Mouse (Mus musculus): ENCODE measurements at regions not wholly inside any gene's neighbourhood (a gene's known extent, or its start where the extent isn't known, plus 50 kb on each side); places are given as distances from the start of the nearest gene placed in this dataset.

DNA sequence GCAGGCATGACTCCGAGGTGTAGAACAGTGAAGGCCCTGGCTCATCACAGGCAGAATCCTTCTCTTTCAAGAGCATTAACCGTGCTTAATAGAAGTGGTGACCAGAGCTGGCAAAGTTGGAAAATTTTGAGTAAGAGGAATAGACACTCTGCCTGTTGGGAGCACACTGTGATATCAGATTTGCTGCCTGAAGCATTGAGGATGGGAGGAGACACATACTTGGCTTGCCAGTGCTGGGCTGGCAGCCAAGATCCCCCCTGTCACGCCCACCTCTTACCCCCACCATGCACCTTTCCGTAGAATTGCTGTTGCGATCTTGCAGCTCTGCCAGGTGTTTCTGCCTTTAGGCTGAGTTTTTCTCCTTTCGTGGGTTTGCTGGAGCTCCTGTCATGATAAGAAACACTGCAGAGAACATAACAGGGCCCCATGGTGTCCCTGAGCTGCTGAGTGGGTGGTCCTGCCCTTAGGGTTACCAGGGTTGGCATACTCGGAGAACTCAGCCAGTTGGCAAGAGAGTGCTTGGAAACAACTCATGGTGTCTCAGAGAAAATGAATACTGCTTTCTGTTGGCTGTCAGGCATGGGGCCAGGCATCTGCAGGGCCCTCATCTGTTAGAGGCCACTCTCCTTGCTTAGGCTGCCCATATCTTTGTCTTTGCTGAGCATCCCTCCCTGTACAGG lies 286.1 kb downstream of the Glrx3 start:
- 0 out of 2 replicates have a peak, but pooled peaks cover 2% of the 10 kb centered on the region for H3K4me1 ChIP-seq
- no peak overlapping the region for H3K4me3 ChIP-seq
- WGBS, result 76% methylated on average over 7 of the region's 7 CpGs
- H3K4me2 ChIP-seq (replicated peaks), result no peak overlapping the region
- H3K27ac ChIP-seq, result no peak overlapping the region
- no peaks in the 10 kb centered on the region for H3K27me3 ChIP-seq
- ATAC-seq (ENCODE audit: low FRiP score), result no peak
- no peaks in the 10 kb centered on the region for H3K36me3 ChIP-seq
- H3K9me3 ChIP-seq (replicated peaks), result no peaks in the 10 kb centered on the region
- H3K9ac ChIP-seq, result no peak overlapping the region

DNA sequence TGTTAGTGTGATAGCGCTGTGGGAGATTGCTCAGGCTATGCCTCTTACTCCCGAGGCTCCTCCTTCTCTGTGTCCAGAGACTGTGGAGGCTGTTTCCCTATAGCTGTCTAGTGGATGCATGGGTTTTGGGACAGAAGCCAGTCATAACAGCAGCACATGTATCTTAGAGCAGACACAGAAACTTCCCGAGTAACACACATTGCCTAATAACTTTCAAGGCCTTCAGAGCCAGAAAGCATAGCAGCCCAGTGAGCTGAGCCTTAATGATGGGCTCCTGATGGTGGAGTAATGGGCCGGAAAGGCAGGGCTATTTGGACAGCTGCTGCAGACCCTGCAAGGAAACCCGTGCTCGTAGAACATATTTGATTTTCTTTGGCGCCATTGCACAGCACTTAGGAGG lies 288.6 kb downstream of the Glrx3 start:
- no peaks in the 10 kb centered on the region for H3K27me3 ChIP-seq
- no peak overlapping the region for H3K9ac ChIP-seq
- no peak overlapping the region for H3K27ac ChIP-seq
- no peaks in the 10 kb centered on the region for H3K9me3 ChIP-seq (replicated peaks)
- 0 out of 2 replicates have a peak, but pooled peaks cover 2% of the 10 kb centered on the region for H3K4me1 ChIP-seq
- H3K4me2 ChIP-seq (replicated peaks), result no peak overlapping the region
- no peaks in the 10 kb centered on the region for H3K36me3 ChIP-seq
- WGBS, result 67% methylated on average over 7 of the region's 7 CpGs
- no peak for ATAC-seq (ENCODE audit: low FRiP score)
- H3K4me3 ChIP-seq, result no peak overlapping the region

DNA sequence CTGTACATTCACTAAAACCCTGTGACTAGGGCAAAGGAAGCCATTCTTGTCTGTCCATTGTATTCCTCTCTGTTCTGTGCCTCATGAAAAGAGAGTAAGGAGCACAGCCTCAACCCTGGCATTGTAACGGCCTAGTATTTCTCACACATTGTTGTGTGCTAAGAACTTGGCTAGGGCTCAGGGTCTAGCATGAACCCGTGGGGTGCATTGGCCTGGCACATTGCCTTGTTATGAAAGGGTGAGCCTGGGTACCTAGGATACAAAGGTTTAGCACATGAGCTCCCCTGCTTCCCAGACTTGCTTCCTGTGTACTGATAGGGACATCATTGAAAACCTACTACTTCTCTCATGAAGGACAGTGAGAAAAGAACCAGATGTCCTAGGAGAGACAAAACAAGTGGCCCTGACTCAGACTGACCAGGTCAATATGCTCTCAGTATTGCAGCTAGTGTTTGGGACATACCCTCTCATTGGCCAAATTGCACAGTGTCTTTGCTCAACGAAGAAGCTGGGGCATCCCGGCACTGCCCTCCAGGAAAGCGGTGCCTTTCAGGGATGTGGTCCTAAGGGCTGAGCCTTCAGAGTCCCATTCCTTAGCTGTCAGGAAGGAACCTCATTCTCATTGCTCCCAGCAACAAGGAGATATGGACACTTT lies 298.6 kb downstream of the Glrx3 start:
- ATAC-seq (ENCODE audit: low FRiP score), result no peak
- H3K4me3 ChIP-seq, result no peak overlapping the region
- H3K9me3 ChIP-seq (replicated peaks), result no peaks in the 10 kb centered on the region
- H3K4me1 ChIP-seq, result no peaks in the 10 kb centered on the region
- no peak overlapping the region for H3K27ac ChIP-seq
- no peak overlapping the region for H3K9ac ChIP-seq
- no peak overlapping the region for H3K4me2 ChIP-seq (replicated peaks)
- WGBS, result 87% methylated on average over 5 of the region's 5 CpGs
- H3K27me3 ChIP-seq, result no peaks in the 10 kb centered on the region
- no peaks in the 10 kb centered on the region for H3K36me3 ChIP-seq

DNA sequence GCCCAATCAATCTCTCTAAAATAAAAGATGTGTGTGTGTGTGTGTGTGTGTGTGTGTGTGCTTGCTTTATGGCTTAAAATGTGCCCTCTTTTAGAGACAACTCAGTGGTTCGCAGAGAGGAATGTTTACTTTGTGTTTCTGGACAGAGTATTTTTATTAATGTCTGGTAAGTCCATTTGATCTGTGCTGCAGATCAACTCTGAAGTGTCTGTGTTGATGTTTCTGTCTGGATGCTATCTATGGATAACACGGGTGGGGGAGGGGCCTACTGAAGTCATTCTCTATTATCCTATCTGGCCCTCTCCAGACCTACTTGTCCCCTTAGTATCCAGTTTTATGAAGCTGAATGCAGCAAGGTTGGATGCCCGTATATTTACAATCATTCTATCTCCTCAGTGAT lies 304.3 kb downstream of the Glrx3 start:
- no peak for ATAC-seq (ENCODE audit: low FRiP score)
- H3K36me3 ChIP-seq, result no peaks in the 10 kb centered on the region
- H3K9ac ChIP-seq, result no peak overlapping the region
- no peak overlapping the region for H3K4me2 ChIP-seq (replicated peaks)
- no peaks in the 10 kb centered on the region for H3K27me3 ChIP-seq
- 84% methylated on average over 3 of the region's 3 CpGs for WGBS
- H3K27ac ChIP-seq, result no peak overlapping the region
- H3K4me3 ChIP-seq, result no peak overlapping the region
- peaks cover 4% of the 10 kb centered on the region for H3K4me1 ChIP-seq
- H3K9me3 ChIP-seq (replicated peaks), result no peaks in the 10 kb centered on the region

DNA sequence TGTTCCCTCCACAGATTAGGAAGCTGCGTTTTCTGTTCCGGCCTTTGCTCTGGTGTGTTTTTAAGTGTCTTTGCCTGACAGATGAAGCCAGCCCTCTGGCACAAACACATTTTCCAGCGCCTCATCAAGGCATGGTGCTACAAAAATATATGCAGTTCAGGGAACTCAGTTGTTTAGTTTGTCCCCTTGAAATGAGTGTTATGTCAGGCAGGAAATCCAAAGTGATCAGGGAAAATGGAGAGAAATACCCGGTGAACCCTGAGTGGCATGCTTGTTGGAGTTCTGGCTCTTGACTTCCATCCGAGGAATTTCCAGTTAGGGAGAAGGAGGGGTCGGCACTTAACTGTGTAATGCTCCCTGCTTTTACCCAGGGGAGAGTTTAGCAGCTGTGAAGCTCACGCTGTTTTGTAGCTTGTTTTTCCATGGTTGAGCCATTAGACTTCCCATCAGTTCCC lies 304.9 kb downstream of the Glrx3 start:
- Histone ChIP-seq H3K4me3 (no peak overlapping the region), H3K9me3 (replicated peaks) (no peaks in the 10 kb centered on the region), H3K4me2 (replicated peaks) (no peak overlapping the region), H3K9ac (no peak overlapping the region), H3K27me3 (no peaks in the 10 kb centered on the region), H3K36me3 (no peaks in the 10 kb centered on the region), H3K27ac (no peak overlapping the region), H3K4me1 (peaks cover 4% of the 10 kb centered on the region)
- no peak for ATAC-seq (ENCODE audit: low FRiP score)
- 51% methylated on average over 7 of the region's 7 CpGs for WGBS

DNA sequence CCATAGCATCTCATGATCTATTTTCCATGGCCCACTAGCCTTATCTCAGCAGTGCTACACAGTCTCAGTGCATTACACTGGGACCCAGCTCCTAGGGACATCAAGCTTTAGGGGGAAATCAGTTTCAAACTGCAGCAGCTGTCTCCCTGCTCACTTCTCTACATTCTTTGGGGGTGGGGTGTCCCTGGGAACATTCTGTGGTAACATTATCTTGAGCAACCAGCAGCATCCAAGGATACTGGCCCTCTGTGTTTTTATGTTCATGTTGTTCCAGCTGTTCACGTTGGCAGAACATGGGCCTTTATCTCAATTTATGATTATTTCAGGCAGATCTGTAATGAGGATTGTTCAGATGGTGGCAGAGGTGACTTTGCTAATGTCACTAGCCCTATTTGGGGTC lies 308.2 kb downstream of the Glrx3 start:
- H3K4me3 ChIP-seq, result no peak overlapping the region
- H3K27me3 ChIP-seq, result no peaks in the 10 kb centered on the region
- H3K4me2 ChIP-seq (replicated peaks), result no peak overlapping the region
- no peak for ATAC-seq (ENCODE audit: low FRiP score)
- no peak overlapping the region for H3K9ac ChIP-seq
- 72% methylated on average over 1 of the region's 1 CpGs for WGBS
- H3K27ac ChIP-seq, result no peak overlapping the region
- peaks cover 4% of the 10 kb centered on the region for H3K4me1 ChIP-seq
- no peaks in the 10 kb centered on the region for H3K9me3 ChIP-seq (replicated peaks)
- no peaks in the 10 kb centered on the region for H3K36me3 ChIP-seq

DNA sequence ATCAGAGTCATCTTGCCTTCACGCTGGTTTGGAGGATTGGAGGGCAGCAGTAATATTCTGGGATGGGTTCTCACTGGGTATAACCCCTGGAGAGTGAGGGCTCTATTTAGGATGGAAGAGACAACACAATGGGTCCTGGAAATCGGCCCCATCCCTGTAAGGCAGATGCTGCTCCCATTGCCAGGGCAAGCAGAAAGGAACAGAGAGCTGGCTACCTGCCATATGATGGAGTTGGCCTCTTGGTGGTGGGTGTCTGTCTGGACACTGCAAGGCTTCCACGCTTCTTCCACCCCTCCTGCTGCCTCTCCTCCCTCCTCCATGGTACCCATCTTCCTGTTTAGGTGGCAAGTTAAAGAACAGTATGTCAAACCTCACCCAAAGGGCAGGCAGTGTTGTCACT lies 308.6 kb downstream of the Glrx3 start:
- no peak for ATAC-seq (ENCODE audit: low FRiP score)
- 79% methylated on average over 3 of the region's 3 CpGs for WGBS

DNA sequence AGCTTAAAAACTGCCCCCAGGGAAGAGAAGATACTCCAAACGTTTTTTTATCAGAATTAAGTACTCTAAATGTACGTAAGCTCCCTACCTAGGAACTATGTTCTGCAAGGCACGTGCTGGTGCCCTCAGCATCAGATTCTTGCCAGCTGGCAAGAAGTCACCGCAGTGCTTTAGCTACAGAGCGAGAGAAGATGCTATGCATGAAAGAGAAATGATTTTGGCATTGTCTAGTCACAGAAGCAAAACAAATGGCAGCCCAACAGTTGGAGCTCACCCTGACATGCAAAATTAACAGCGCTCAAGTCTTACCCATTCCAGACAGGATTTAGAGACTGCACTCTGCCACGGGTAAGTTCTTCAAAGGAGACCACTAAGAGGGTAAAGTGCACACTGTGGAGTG lies 311.5 kb downstream of the Glrx3 start:
- Histone ChIP-seq H3K4me2 (replicated peaks) (no peak overlapping the region), H3K27me3 (no peaks in the 10 kb centered on the region), H3K9me3 (replicated peaks) (no peaks in the 10 kb centered on the region), H3K9ac (no peak overlapping the region), H3K4me3 (no peak overlapping the region), H3K4me1 (no peaks in the 10 kb centered on the region), H3K36me3 (no peaks in the 10 kb centered on the region), H3K27ac (no peak overlapping the region)
- no peak for ATAC-seq (ENCODE audit: low FRiP score)
- WGBS, result 84% methylated on average over 7 of the region's 7 CpGs

More for the DNA sequence above, 308.6 kb downstream of the Glrx3 start:
- H3K27ac ChIP-seq, result no peak overlapping the region
- H3K27me3 ChIP-seq, result no peaks in the 10 kb centered on the region
- H3K4me3 ChIP-seq, result no peak overlapping the region
- H3K9me3 ChIP-seq (replicated peaks), result no peaks in the 10 kb centered on the region
- H3K4me2 ChIP-seq (replicated peaks), result no peak overlapping the region
- peaks cover 4% of the 10 kb centered on the region for H3K4me1 ChIP-seq
- no peaks in the 10 kb centered on the region for H3K36me3 ChIP-seq
- H3K9ac ChIP-seq, result no peak overlapping the region

DNA sequence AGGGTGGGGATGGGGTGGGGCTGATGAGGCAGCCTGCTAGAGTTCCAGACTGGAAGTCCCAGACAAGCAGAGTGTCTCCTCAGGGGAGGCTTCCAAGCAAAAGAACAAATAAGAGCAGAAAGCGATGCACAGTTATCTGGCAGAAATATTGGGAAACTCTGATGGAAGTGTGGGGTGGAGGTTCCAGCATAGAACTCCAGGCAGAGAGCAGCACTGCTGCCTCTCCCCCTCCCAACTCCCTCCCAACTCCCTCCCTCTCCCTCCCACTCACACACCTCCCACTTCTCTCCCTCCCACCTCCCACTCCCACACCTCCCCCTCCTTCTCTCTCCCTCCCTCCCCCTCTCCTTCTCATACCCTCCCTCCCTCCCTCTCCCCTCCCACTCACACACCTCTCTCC lies 313.3 kb downstream of the Glrx3 start:
- Histone ChIP-seq H3K27me3 (no peaks in the 10 kb centered on the region), H3K4me2 (replicated peaks) (no peak overlapping the region), H3K9me3 (replicated peaks) (no peaks in the 10 kb centered on the region), H3K9ac (no peak overlapping the region), H3K4me1 (no peaks in the 10 kb centered on the region), H3K4me3 (no peak overlapping the region), H3K27ac (no peak overlapping the region), H3K36me3 (no peaks in the 10 kb centered on the region)
- no peak for ATAC-seq (ENCODE audit: low FRiP score)
- 78% methylated on average over 1 of the region's 1 CpGs for WGBS

DNA sequence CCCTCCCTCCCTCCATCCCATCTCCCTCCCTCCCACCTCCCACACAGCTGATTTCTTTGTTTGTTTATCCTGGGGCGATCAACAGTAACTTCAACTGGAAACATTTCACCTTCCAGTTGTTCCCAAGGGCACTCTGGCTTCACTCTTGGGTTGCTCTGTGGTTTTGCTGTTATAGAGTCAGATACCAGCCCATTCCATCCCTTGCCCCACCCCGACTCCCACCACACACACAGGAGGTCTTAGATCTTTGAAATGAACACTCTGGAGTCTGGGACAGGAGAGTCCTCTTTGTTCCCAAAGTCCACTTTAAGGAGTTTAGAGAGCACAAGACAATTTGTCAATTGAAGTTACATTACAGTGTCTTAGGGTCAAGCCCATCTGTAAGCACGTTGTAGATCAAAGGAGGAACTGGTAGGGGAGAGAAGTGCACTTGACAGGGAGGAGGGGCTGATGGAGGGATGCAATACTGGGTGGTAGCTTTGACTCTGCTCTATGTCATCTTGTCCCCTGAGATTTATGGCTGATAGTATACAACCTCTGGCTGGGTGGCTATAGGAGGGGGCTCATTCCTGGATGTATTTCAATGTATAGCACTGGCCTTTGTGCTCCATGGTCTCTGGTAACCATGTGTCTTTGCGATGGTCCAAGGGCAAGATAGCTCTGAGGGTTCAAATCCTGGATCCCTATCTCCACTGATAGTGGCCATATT lies 313.9 kb downstream of the Glrx3 start:
- no peak overlapping the region for H3K4me2 ChIP-seq (replicated peaks)
- no peaks in the 10 kb centered on the region for H3K9me3 ChIP-seq (replicated peaks)
- 52% methylated on average over 4 of the region's 4 CpGs for WGBS
- no peak overlapping the region for H3K9ac ChIP-seq
- no peaks in the 10 kb centered on the region for H3K4me1 ChIP-seq
- H3K4me3 ChIP-seq, result no peak overlapping the region
- no peak overlapping the region for H3K27ac ChIP-seq
- H3K36me3 ChIP-seq, result no peaks in the 10 kb centered on the region
- ATAC-seq (ENCODE audit: low FRiP score), result no peak
- no peaks in the 10 kb centered on the region for H3K27me3 ChIP-seq

DNA sequence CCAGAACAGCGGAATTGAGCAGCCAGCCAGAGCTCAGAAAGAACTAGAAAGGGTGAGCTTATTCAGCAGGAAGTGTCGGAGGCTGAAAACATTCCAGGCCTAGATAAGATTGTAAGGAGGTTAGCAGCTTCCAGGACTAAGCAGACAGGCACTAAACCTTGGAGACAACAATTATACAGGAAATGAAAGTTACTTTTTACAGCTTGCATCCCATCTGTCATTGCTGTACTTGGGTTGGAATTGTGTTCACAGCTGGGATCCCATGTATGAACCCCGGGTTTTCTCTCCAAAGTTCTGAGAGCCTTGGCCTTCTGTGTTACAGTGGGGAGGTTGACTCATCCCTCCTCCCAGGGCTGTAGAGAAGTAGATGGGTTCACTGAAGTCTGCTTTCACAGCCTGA lies 328.5 kb downstream of the Glrx3 start:
- Histone ChIP-seq H3K9me3 (replicated peaks) (no peaks in the 10 kb centered on the region), H3K27ac (no peak overlapping the region), H3K9ac (no peak overlapping the region), H3K4me1 (no peaks in the 10 kb centered on the region), H3K4me3 (no peak overlapping the region), H3K36me3 (no peaks in the 10 kb centered on the region), H3K27me3 (no peaks in the 10 kb centered on the region), H3K4me2 (replicated peaks) (no peak overlapping the region)
- no peak for ATAC-seq (ENCODE audit: low FRiP score)
- 79% methylated on average over 3 of the region's 3 CpGs for WGBS

DNA sequence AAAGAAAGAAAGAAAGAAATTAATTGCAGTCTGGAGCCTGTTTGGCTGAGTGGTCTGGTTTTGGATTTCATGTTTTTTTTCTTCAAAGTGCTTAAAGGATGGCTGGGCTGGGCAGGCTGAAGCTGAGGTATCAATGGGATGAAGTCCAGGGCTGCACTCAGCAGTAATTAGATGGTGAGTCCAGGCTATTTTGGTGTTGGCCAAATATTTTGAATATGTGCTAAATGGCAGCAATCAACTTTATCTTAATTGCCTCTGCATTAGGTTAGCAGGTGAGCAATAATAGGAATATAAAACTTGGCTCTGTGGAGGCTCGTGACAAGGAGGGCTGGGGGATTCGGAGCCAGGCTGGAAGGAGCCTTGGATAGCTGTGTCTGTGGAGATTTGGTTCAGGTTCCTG lies 329.3 kb downstream of the Glrx3 start:
- Histone ChIP-seq H3K27ac (no peak overlapping the region), H3K4me2 (replicated peaks) (no peak overlapping the region), H3K4me3 (no peak overlapping the region), H3K4me1 (no peaks in the 10 kb centered on the region), H3K9ac (no peak overlapping the region), H3K27me3 (no peaks in the 10 kb centered on the region), H3K36me3 (no peaks in the 10 kb centered on the region), H3K9me3 (replicated peaks) (no peaks in the 10 kb centered on the region)
- 82% methylated on average over 2 of the region's 2 CpGs for WGBS
- ATAC-seq (ENCODE audit: low FRiP score), result no peak
